Mouse (Mus musculus): ENCODE measurements around the gene Olfr1350. TPM values are rescaled to one million over a fixed set of nuclear protein-coding genes. Genes with fewer than 3 reads are reported as not detected.
"Not testable (repeated sequence)": the region's sequence is repeated elsewhere in the genome, so short reads cannot be mapped to it uniquely, and the experiment has no call there.

Olfr1350 gene
- not detected for total RNA-seq (2021)
- long read RNA-seq, experiment 1, result 0 reads
- long read RNA-seq, experiment 2, result 0 reads

GRCm38 (mm10) chr7:6564541-6564940 is at the start of gene Olfr1350:
Gene Olfr1350, plus strand, starts transcription at chr7:6564841.
- no peak for DNase-seq (ENCODE audit: low spot score)

- no peak for DNase-seq (ENCODE audit: low spot score)
Measured at GRCm38 (mm10) chr7:6521666-6522065, 43.0 kb upstream of the Olfr1350 start.

GRCm38 (mm10) chr7:6522850-6523249 is 41.8 kb upstream of the Olfr1350 start, which contains the start of gene Olfr1349:
Gene Olfr1349, minus strand, starts transcription at chr7:6522950.
- DNase-seq (ENCODE audit: low spot score), result no peak

- DNase-seq (ENCODE audit: low spot score), result no peak
Measured at GRCm38 (mm10) chr7:6525001-6525400, 39.6 kb upstream of the Olfr1350 start.

GRCm38 (mm10) chr7:6526141-6526540 is 38.5 kb upstream of the Olfr1350 start:
- no peak for DNase-seq (ENCODE audit: low spot score)

- no peak for DNase-seq (ENCODE audit: low spot score)
Measured at GRCm38 (mm10) chr7:6586096-6586759, 21.6 kb downstream of the Olfr1350 start.

- not testable (repeated sequence) for DNase-seq (ENCODE audit: low spot score)
Measured at GRCm38 (mm10) chr7:6588766-6589165, 24.1 kb downstream of the Olfr1350 start.

GRCm38 (mm10) chr7:6603331-6603730 is 38.7 kb downstream of the Olfr1350 start:
- DNase-seq (ENCODE audit: low spot score), result no peak

Other genes with a start within 250 kb of the Olfr1350 start
- under 1 TPM; 0.43 to 0.50 TPM for gene Zfp583, start 233.6 kb upstream of the Olfr1350 start, total RNA-seq (2021)
- gene Gm3854, start 221.1 kb upstream of the Olfr1350 start, total RNA-seq (2021), result under 1 TPM; 0.32 to 0.45 TPM
- 1 to 10 TPM; 1.8 to 2.5 TPM for gene Zfp78, start 201.6 kb upstream of the Olfr1350 start, total RNA-seq (2021)
- gene Zfp28, start 181.5 kb upstream of the Olfr1350 start, total RNA-seq (2021), result 1 to 10 TPM in 1 of 2 experiments, under 1 TPM in 1; 0.90 to 1.0 TPM
- under 1 TPM; 0.12 to 0.16 TPM for gene Smim17, start 166.1 kb upstream of the Olfr1350 start, total RNA-seq (2021)
- gene Gm20715, start 154.6 kb upstream of the Olfr1350 start, total RNA-seq (2021), result not detected
- gene Olfr1344, start 126.2 kb upstream of the Olfr1350 start, total RNA-seq (2021), result not detected
- not detected for gene Olfr1336, start 108.7 kb upstream of the Olfr1350 start, total RNA-seq (2021)
- not detected for gene Olfr1346, start 97.7 kb upstream of the Olfr1350 start, total RNA-seq (2021)
- not detected for gene Olfr5, start 77.9 kb upstream of the Olfr1350 start, total RNA-seq (2021)
- gene Olfr1347, start 65.1 kb upstream of the Olfr1350 start, total RNA-seq (2021), result not detected
- not detected for gene Olfr1348, start 56.1 kb upstream of the Olfr1350 start, total RNA-seq (2021)
- not detected for gene Olfr1349, start 41.9 kb upstream of the Olfr1350 start, total RNA-seq (2021)
- gene Zim1, start 131.6 kb downstream of the Olfr1350 start, total RNA-seq (2021), result 1 to 10 TPM; 2.4 to 6.0 TPM
- 1 to 10 TPM; 2.8 to 7.2 TPM for gene Peg3, start 165.6 kb downstream of the Olfr1350 start, total RNA-seq (2021)
- gene Usp29, start 165.7 kb downstream of the Olfr1350 start, total RNA-seq (2021), result under 1 TPM in 1 of 2 experiments, not detected in 1; 0.39 TPM

All from gastrocnemius, adult 18-20 months (tissue).